Mouse (Mus musculus) MEL (cell line): ENCODE measurements around the gene Plxdc2. TPM values are rescaled to one million over a fixed set of nuclear protein-coding genes. Genes with fewer than 3 reads are reported as not detected.

Source experiments
- DNase-seq: peaks from one replicate; pipeline ENCODE4 v3.0.0; 2011; ENCODE audit warnings: low read depth, low spot score
- H3K27ac ChIP-seq: 2 replicates; pipeline ENCODE4 v1.5.1; 2012; ENCODE audit warnings: low read depth, mild to moderate bottlenecking, control low read depth, low read length, moderate library complexity; ENCODE audit not compliant: control insufficient read depth
- H3K27me3 ChIP-seq, 2 experiments: fragments of 150-350 bp in 1 of 2; sonication (generic) in 1 of 2; 2 replicates each; pipeline ENCODE4 v1.6.1; 2012; ENCODE audit warnings: low read length in 2 of 2, mild to moderate bottlenecking in 2 of 2, improper control_type of control experiment in 1 of 2, moderate library complexity in 1 of 2; ENCODE audit not compliant: insufficient read depth in 2 of 2, control insufficient read depth in 1 of 2
- H3K36me3 ChIP-seq, 2 experiments: 2 replicates each; pipeline ENCODE4 v1.6.1; 2012 to 2014; ENCODE audit warnings: low read length in 2 of 2, improper control_type of control experiment in 1 of 2, inconsistent platforms in 1 of 2, mild to moderate bottlenecking in 1 of 2; ENCODE audit not compliant: insufficient read depth in 2 of 2, control insufficient read depth in 1 of 2
- H3K4me1 ChIP-seq, 2 experiments: fragments of 150-350 bp in 1 of 2; sonication (generic) in 1 of 2; 2 replicates each; pipeline ENCODE4 v1.6.1; 2012; ENCODE audit warnings: low read length in 2 of 2, improper control_type of control experiment in 1 of 2, mild to moderate bottlenecking in 1 of 2; ENCODE audit not compliant: insufficient read depth in 2 of 2, control insufficient read depth in 1 of 2
- H3K4me3 ChIP-seq, 2 experiments: fragments of 150-350 bp in 1 of 2; sonication (generic) in 1 of 2; 2 replicates each; pipeline ENCODE4 v1.5.1; 2012; ENCODE audit warnings: low read depth in 2 of 2, low read length in 2 of 2, mild to moderate bottlenecking in 2 of 2, moderate library complexity in 2 of 2, control low read depth in 1 of 2, improper control_type of control experiment in 1 of 2; ENCODE audit not compliant: control insufficient read depth in 1 of 2, insufficient read depth in 1 of 2
- H3K79me2 ChIP-seq: 2 replicates; pipeline ENCODE4 v1.6.1; 2012; ENCODE audit warnings: mild to moderate bottlenecking, low read length, moderate library complexity; ENCODE audit not compliant: control insufficient read depth, poor library complexity, insufficient read depth
- H3K9ac ChIP-seq: 2 replicates; pipeline ENCODE4 v1.6.1; 2012; ENCODE audit warnings: low read depth, mild to moderate bottlenecking, control low read depth, low read length, moderate library complexity; ENCODE audit not compliant: control insufficient read depth, poor library complexity, severe bottlenecking
- H3K9me3 ChIP-seq: fragments of 150-350 bp; sonication (generic); replicated peaks from 2 replicates; pipeline ENCODE4 v1.6.1; 2012; ENCODE audit warnings: mild to moderate bottlenecking, low read length, improper control_type of control experiment, moderate library complexity; ENCODE audit not compliant: insufficient read depth
- CHD1 ChIP-seq: IDR thresholded peaks from 2 replicates; pipeline ENCODE4 v1.6.1; 2012; ENCODE audit warnings: low read depth, mild to moderate bottlenecking, inconsistent platforms, low read length, improper control_type of control experiment
- CTCF ChIP-seq, 3 experiments: IDR thresholded peaks in 2 of 3; conservative IDR thresholded peaks in 1 of 3; 2 replicates each; pipeline ENCODE4 v1.5.1; 2011 to 2012; ENCODE audit warnings: low read length in 3 of 3, low read depth in 2 of 3, mild to moderate bottlenecking in 2 of 3, improper control_type of control experiment in 1 of 3, inconsistent platforms in 1 of 3, mixed read lengths in 1 of 3, moderate library complexity in 1 of 3; ENCODE audit not compliant: control insufficient read depth in 1 of 3, insufficient read depth in 1 of 3, poor library complexity in 1 of 3, severe bottlenecking in 1 of 3
- E2F4 ChIP-seq: IDR thresholded peaks from 2 replicates; pipeline ENCODE4 v1.6.1; 2011; ENCODE audit warnings: low read depth, low read length, improper control_type of control experiment, borderline replicate concordance
- ELF1 ChIP-seq: IDR thresholded peaks from 2 replicates; pipeline ENCODE4 v1.6.1; 2014; ENCODE audit warnings: low read depth, mild to moderate bottlenecking, inconsistent platforms, low read length, improper control_type of control experiment, moderate library complexity
- ETS1 ChIP-seq: IDR thresholded peaks from 2 replicates; pipeline ENCODE4 v1.6.1; 2012; ENCODE audit warnings: low read depth, mild to moderate bottlenecking, inconsistent platforms, low read length, improper control_type of control experiment, moderate library complexity
- MAFK ChIP-seq: IDR thresholded peaks from 2 replicates; pipeline ENCODE4 v1.6.1; 2011; ENCODE audit warnings: low read depth, mild to moderate bottlenecking, low read length, improper control_type of control experiment, borderline replicate concordance
- MAX ChIP-seq: IDR thresholded peaks from 2 replicates; pipeline ENCODE4 v1.6.1; 2011; ENCODE audit warnings: low read length, improper control_type of control experiment
- MEF2A ChIP-seq: IDR thresholded peaks from 2 replicates; pipeline ENCODE4 v1.6.1; 2014; ENCODE audit warnings: low read depth, mild to moderate bottlenecking, inconsistent platforms, low read length, improper control_type of control experiment; ENCODE audit not compliant: poor library complexity, insufficient replicate concordance, severe bottlenecking; ENCODE audit errors: extremely low read depth
- NELFE ChIP-seq: IDR thresholded peaks from 2 replicates; pipeline ENCODE4 v1.6.1; 2011; ENCODE audit warnings: low read depth, low read length, improper control_type of control experiment
- NRF1 ChIP-seq: IDR thresholded peaks from 2 replicates; pipeline ENCODE4 v1.6.1; 2014; ENCODE audit warnings: low read depth, mild to moderate bottlenecking, inconsistent platforms, low read length, improper control_type of control experiment, moderate library complexity; ENCODE audit not compliant: poor library complexity, insufficient read depth, severe bottlenecking
- POLR2A ChIP-seq, 2 experiments: IDR thresholded peaks; 2 replicates each; pipeline ENCODE4 v1.6.1; 2011 to 2012; ENCODE audit warnings: low read length in 2 of 2, mild to moderate bottlenecking in 2 of 2, control low read depth in 1 of 2, improper control_type of control experiment in 1 of 2, low read depth in 1 of 2, moderate library complexity in 1 of 2; ENCODE audit not compliant: control insufficient read depth in 1 of 2, insufficient read depth in 1 of 2, poor library complexity in 1 of 2
- POLR2AphosphoS2 ChIP-seq: IDR thresholded peaks from 2 replicates; pipeline ENCODE4 v1.6.1; 2011; ENCODE audit warnings: low read length, improper control_type of control experiment
- RAD21 ChIP-seq: IDR thresholded peaks from 2 replicates; pipeline ENCODE4 v1.6.1; 2011; ENCODE audit warnings: mild to moderate bottlenecking, low read depth, low read length, improper control_type of control experiment
- SMC3 ChIP-seq: IDR thresholded peaks from 2 replicates; pipeline ENCODE4 v1.6.1; 2011; ENCODE audit warnings: low read depth, low read length, improper control_type of control experiment
- TAL1 ChIP-seq: IDR thresholded peaks from 2 replicates; pipeline ENCODE4 v1.6.1; 2012; ENCODE audit warnings: mild to moderate bottlenecking, inconsistent platforms, low read length, moderate library complexity, mixed read lengths
- TBP ChIP-seq: IDR thresholded peaks from 2 replicates; pipeline ENCODE4 v1.8.0; 2011; ENCODE audit warnings: low read depth, low read length, improper control_type of control experiment
- TCF12 ChIP-seq: IDR thresholded peaks from 2 replicates; pipeline ENCODE4 v1.6.1; 2014; ENCODE audit warnings: low read depth, mild to moderate bottlenecking, inconsistent platforms, low read length, improper control_type of control experiment, moderate library complexity
- UBTF ChIP-seq: IDR thresholded peaks from 2 replicates; pipeline ENCODE4 v1.6.1; 2012; ENCODE audit warnings: low read depth, mild to moderate bottlenecking, inconsistent platforms, low read length, improper control_type of control experiment, moderate library complexity, borderline replicate concordance; ENCODE audit not compliant: insufficient read depth
- ZMIZ1 ChIP-seq: IDR thresholded peaks from 2 replicates; pipeline ENCODE4 v1.6.1; 2012; ENCODE audit warnings: low read depth, mild to moderate bottlenecking, inconsistent platforms, low read length, improper control_type of control experiment, moderate library complexity
- ZNF384 ChIP-seq: IDR thresholded peaks from 2 replicates; pipeline ENCODE4 v1.6.1; 2012; ENCODE audit warnings: low read depth, mild to moderate bottlenecking, inconsistent platforms, low read length, improper control_type of control experiment
- polyA plus RNA-seq, 2 experiments: library from polyadenylated mRNA; stranded (reverse) in 1 of 2; unstranded in 1 of 2; fragments of >175 nt in 1 of 2; fragments of >200 nt in 1 of 2; gene quantifications; 2 replicates each; pipeline versions ENCODE4 v1.2.1 to v1.2.4; 2012; ENCODE audit warnings: low replicate concordance in 2 of 2, low read depth in 1 of 2; ENCODE audit not compliant: insufficient read length in 2 of 2, insufficient read depth in 1 of 2, missing spikeins in 1 of 2
- total RNA-seq: library from RNA; depleted of rRNA; stranded (reverse); fragments of 300-350 nt; gene quantifications from 2 replicates; pipeline ENCODE4 v1.2.3, GENCODE M21; 2012

Gene Plxdc2
- total and polyA plus RNA-seq, 3 experiments = not detected

GRCm38 (mm10) chr2:16571169-16571751 is 215.2 kb downstream of the Plxdc2 start:
- H3K9ac ChIP-seq = no peak overlapping the region
- no peak for DNase-seq
- H3K9me3 ChIP-seq = no peaks in the 10 kb centered on the region
- H3K4me3 ChIP-seq = no peak overlapping the region
- H3K79me2 ChIP-seq = no peaks in the 10 kb centered on the region
- H3K27me3 ChIP-seq = no peaks in the 10 kb centered on the region
- H3K36me3 ChIP-seq = no peaks in the 10 kb centered on the region
- H3K27ac ChIP-seq = no peak overlapping the region
- TF ChIP-seq ELF1 = no peak
- H3K4me1 ChIP-seq = no peaks in the 10 kb centered on the region

- no peaks in the 10 kb centered on the region for H3K79me2 ChIP-seq
- H3K9ac ChIP-seq = no peak overlapping the region
- no peak for DNase-seq
- H3K4me3 ChIP-seq = no peak overlapping the region
- no peaks in the 10 kb centered on the region for H3K27me3 ChIP-seq
- H3K27ac ChIP-seq = no peak overlapping the region
- no peaks in the 10 kb centered on the region for H3K4me1 ChIP-seq
- TF ChIP-seq SMC3 = no peak
- no peak for TF ChIP-seq TCF12
- no peak for TF ChIP-seq UBTF
- TF ChIP-seq ZMIZ1 = no peak
- no peak for TF ChIP-seq CTCF (IDR thresholded peaks at IDR 0.05 in 2 of 3, conservative IDR thresholded peaks at IDR 0.05 in 1 of 3; ENCODE audit: control insufficient read depth in 1 of 3, insufficient read depth in 1 of 3, low read depth in 2 of 3, low read length in 3 of 3, poor library complexity in 1 of 3, severe bottlenecking in 1 of 3)
- TF ChIP-seq ETS1 = no peak
- no peak for TF ChIP-seq MEF2A
- no peak for TF ChIP-seq RAD21
- no peak for TF ChIP-seq ZNF384
- no peak for TF ChIP-seq NRF1
- no peak for TF ChIP-seq E2F4
- TF ChIP-seq TAL1 = no peak
- no peak for TF ChIP-seq POLR2AphosphoS2
- no peak for TF ChIP-seq CHD1
- no peak for TF ChIP-seq NELFE
- TF ChIP-seq MAX = no peak
- no peak for TF ChIP-seq POLR2A (IDR thresholded peaks at IDR 0.05; ENCODE audit: control insufficient read depth in 1 of 2, insufficient read depth in 1 of 2, low read depth in 1 of 2, low read length in 2 of 2, poor library complexity in 1 of 2)
- TF ChIP-seq TBP = no peak
- no peak for TF ChIP-seq MAFK
- TF ChIP-seq, all 39 proteins: peak for 0
- no peaks in the 10 kb centered on the region for H3K9me3 ChIP-seq
- no peaks in the 10 kb centered on the region for H3K36me3 ChIP-seq
These were observed 220.5 kb downstream of the Plxdc2 start for GRCm38 (mm10) chr2:16576566-16576965.
